Comparison of ENCODE assay signal across 8 mouse cellular contexts in the genomic region with DNA sequence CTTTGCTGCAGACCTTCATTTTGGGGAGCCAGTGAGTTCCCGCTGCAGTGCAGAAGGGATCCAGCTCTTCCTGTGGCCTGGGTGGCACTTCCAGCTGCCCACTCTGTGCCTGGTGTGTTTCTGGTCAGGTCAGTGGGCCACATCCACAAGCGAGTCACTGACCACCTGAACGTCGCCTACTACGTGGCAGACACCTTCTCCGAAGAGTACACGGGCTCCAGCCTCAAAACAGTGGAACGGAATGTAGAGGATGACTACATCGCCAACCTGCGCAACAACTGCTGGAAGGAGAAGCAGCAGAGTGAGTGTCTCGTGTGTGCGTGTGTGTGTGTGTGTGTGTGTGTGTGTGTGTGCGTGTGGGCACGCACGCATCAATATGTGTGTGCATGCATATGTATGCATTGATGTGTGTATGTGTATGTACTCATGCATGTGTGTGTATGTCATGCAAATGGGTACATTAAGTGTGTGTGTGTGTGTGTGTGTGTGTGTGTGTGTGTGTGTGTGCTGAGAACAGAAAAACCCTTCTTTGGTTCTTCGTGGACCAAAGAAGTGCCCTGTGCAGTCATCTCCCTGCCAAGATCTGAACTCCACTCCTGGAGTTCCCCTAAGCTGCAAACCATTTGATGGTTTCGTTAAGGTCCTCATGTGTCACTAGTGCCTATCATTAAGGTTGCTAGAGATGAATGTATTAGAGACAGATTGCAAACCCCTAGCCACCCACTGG. TPM values are rescaled to one million over a fixed set of nuclear protein-coding genes. Genes with fewer than 3 reads are reported as not detected.
DNase-seq lines count a peak whose midpoint lies in the region; ATAC-seq lines count a peak whose summit lies in the region.

No protein-coding gene starts in this region.

- peak; percentile 91 for DNase-seq in heart, adult 11 months
- DNase-seq in neural tube, embryonic 10.5 days (ENCODE audit: extremely low spot score, low spot score): no peak
- no peak for DNase-seq in hindbrain, embryonic 14.5 days (ENCODE audit: low spot score)
- peak; percentile 54 for DNase-seq in naive thymus-derived CD4-positive, alpha-beta T cell, adult 2 months (ENCODE audit: low read depth)
- no peak for DNase-seq in urinary bladder, postnatal 10 days (ENCODE audit: low spot score)

- H3K4me1 ChIP-seq in heart, embryonic 12.5 days (replicated peaks): peaks cover 41% of the 10 kb centered on the region
- H3K4me1 ChIP-seq in neural tube, embryonic 13.5 days (replicated peaks): peaks cover 67% of the 10 kb centered on the region
- H3K4me1 ChIP-seq in hindbrain, embryonic 14.5 days (replicated peaks; ENCODE audit: control insufficient read depth, insufficient read depth, low read length): peaks cover 43% of the 10 kb centered on the region

- H3K4me3 ChIP-seq in heart, embryonic 12.5 days: no peak overlapping the region
- H3K4me3 ChIP-seq in neural tube, embryonic 13.5 days: no peak overlapping the region
- no peak overlapping the region for H3K4me3 ChIP-seq in hindbrain, embryonic 14.5 days (replicated peaks; ENCODE audit: low read length)

- H3K36me3 ChIP-seq in heart, embryonic 12.5 days: peaks cover 72% of the 10 kb centered on the region
- peaks cover 52% of the 10 kb centered on the region for H3K36me3 ChIP-seq in neural tube, embryonic 13.5 days
- H3K36me3 ChIP-seq in hindbrain, embryonic 14.5 days (replicated peaks; ENCODE audit: control insufficient read depth, insufficient read depth): peaks cover 48% of the 10 kb centered on the region

- no peak overlapping the region for H3K27ac ChIP-seq in heart, embryonic 12.5 days (ENCODE audit: poor library complexity, severe bottlenecking)
- H3K27ac ChIP-seq in neural tube, embryonic 13.5 days (replicated peaks): 0 out of 2 replicates have a peak overlapping the region, but pooled peaks have one; percentile 98
- H3K27ac ChIP-seq in hindbrain, embryonic 14.5 days: peak overlapping the region; percentile 97; the same call in 1 of the 2 replicates

- H3K9me3 ChIP-seq in heart, embryonic 12.5 days (replicated peaks): no peaks in the 10 kb centered on the region
- no peaks in the 10 kb centered on the region for H3K9me3 ChIP-seq in neural tube, embryonic 13.5 days
- no peaks in the 10 kb centered on the region for H3K9me3 ChIP-seq in hindbrain, embryonic 14.5 days (ENCODE audit: control insufficient read depth, low read length)

- no peaks in the 10 kb centered on the region for H3K27me3 ChIP-seq in heart, embryonic 12.5 days (replicated peaks)
- no peaks in the 10 kb centered on the region for H3K27me3 ChIP-seq in neural tube, embryonic 13.5 days
- no peaks in the 10 kb centered on the region for H3K27me3 ChIP-seq in hindbrain, embryonic 14.5 days (ENCODE audit: control insufficient read depth, insufficient read depth, low read length)

- no peak overlapping the region for H3K9ac ChIP-seq in heart, embryonic 12.5 days
- H3K9ac ChIP-seq in neural tube, embryonic 13.5 days: no peak overlapping the region
- no peak overlapping the region for H3K9ac ChIP-seq in hindbrain, embryonic 14.5 days

- 93% methylated on average over 17 of the region's 17 CpGs for WGBS in heart, embryonic 12.5 days
- 95% methylated on average over 17 of the region's 17 CpGs for WGBS in neural tube, embryonic 13.5 days
- 90% methylated on average over 17 of the region's 17 CpGs for WGBS in hindbrain, embryonic 14.5 days

- no peak overlapping the region for H3K4me2 ChIP-seq in heart, embryonic 12.5 days
- no peak overlapping the region for H3K4me2 ChIP-seq in neural tube, embryonic 13.5 days
- H3K4me2 ChIP-seq in hindbrain, embryonic 14.5 days (replicated peaks): no peak overlapping the region

- no peak for ATAC-seq in heart, embryonic 12.5 days (ENCODE audit: insufficient number of reproducible peaks, low FRiP score)
- ATAC-seq in neural tube, embryonic 13.5 days (ENCODE audit: low read depth): no peak
- no peak for ATAC-seq in hindbrain, embryonic 14.5 days (ENCODE audit: low FRiP score)
- no peak for ATAC-seq in erythroid progenitor cell, adult 5-6 weeks (replicated peaks; ENCODE audit: low FRiP score, poor library complexity, severe bottlenecking)

RNA-seq across cellular contexts. Expression of gene Dnajb12, which starts 16.3 kb away (rescaled TPM):
- polyA plus RNA-seq in heart, embryonic 12.5 days (2016; fragmentation: Nextera tagmentation; extraction: Ambion mirVana): 31.4 and 32.8 TPM in 2 replicates
- 20.4 and 21.2 TPM in 2 replicates for polyA plus RNA-seq in neural tube, embryonic 13.5 days (2015; fragmentation: Nextera tagmentation; extraction: Ambion mirVana)
- polyA plus RNA-seq in hindbrain, embryonic 14.5 days (2014; fragmentation: Nextera tagmentation; extraction: Ambion mirVana): 20.6 and 22.5 TPM in 2 replicates
- 27.2 and 34.2 TPM in 2 replicates for total RNA-seq in erythroid progenitor cell, adult 5-6 weeks (2015; ENCODE audit: low replicate concordance)
- 30.4 and 32.7 TPM in 2 replicates for total RNA-seq in erythroid progenitor cell, adult 5-6 weeks (2017; ENCODE audit: low replicate concordance)

RNA-seq across cellular contexts. Expression of gene Ddit4, which starts 56.0 kb away (rescaled TPM):
- polyA plus RNA-seq in heart, embryonic 12.5 days (2016; fragmentation: Nextera tagmentation; extraction: Ambion mirVana): 23.9 and 25.7 TPM in 2 replicates
- 72.8 and 78.2 TPM in 2 replicates for polyA plus RNA-seq in neural tube, embryonic 13.5 days (2015; fragmentation: Nextera tagmentation; extraction: Ambion mirVana)
- 8.8 and 10.5 TPM in 2 replicates for polyA plus RNA-seq in hindbrain, embryonic 14.5 days (2014; fragmentation: Nextera tagmentation; extraction: Ambion mirVana)
- 0.72 and 3.8 TPM in 2 replicates for total RNA-seq in erythroid progenitor cell, adult 5-6 weeks (2015; ENCODE audit: low replicate concordance)
- 1.9 TPM in 1 of 2 replicates, not detected in the other for total RNA-seq in erythroid progenitor cell, adult 5-6 weeks (2017; ENCODE audit: low replicate concordance)

Comparison
In these comparisons a context has a peak if more than half of its experiments do, and no peak if none do; other contexts are left out.
1. DNase-seq: peak in heart, adult 11 months (single experiment) and naive thymus-derived CD4-positive, alpha-beta T cell, adult 2 months (single experiment); none in neural tube, embryonic 10.5 days (single experiment), hindbrain, embryonic 14.5 days (single experiment) and urinary bladder, postnatal 10 days (single experiment).